Mouse (Mus musculus): Measurements from ENCODE around the gene Upk3a. TPM values are rescaled to one million over a fixed set of nuclear protein-coding genes. Genes with fewer than 3 reads are reported as not detected.

The Upk3a gene
- polyA plus RNA-seq, 1 experiment from 2014 or later: 104 TPM

- Histone ChIP-seq H3K4me2 (ENCODE audit: low read length) (no peak overlapping the region), H3K27ac (no peak overlapping the region), H3K4me3 (replicated peaks; ENCODE audit: low read depth, low read length) (no peak overlapping the region), H3K27me3 (ENCODE audit: insufficient read depth, low read length) (no peaks in the 10 kb centered on the region), H3K36me3 (ENCODE audit: insufficient read depth, low read length) (peaks cover 30% of the 10 kb centered on the region), H3K4me1 (replicated peaks; ENCODE audit: insufficient read depth, low read length) (no peaks in the 10 kb centered on the region), H3K9me3 (replicated peaks; ENCODE audit: low read length) (no peaks in the 10 kb centered on the region), H3K9ac (ENCODE audit: low read depth, low read length) (no peak overlapping the region)
- ATAC-seq (replicated peaks; ENCODE audit: low FRiP score, low read depth) (no peak), DNase-seq (ENCODE audit: low spot score) (no peak)
- WGBS: 86% methylated on average over 4 of the region's 4 CpGs
- TF ChIP-seq CTCF (IDR thresholded peaks at IDR 0.05; ENCODE audit: low read depth): no peak
These were observed 38.2 kb downstream of the Upk3a start for GRCm38 (mm10) chr15:85055186-85055585.

GRCm38 (mm10) chr15:85063421-85063820, 46.5 kb downstream of the Upk3a start:
- Histone ChIP-seq H3K9ac (ENCODE audit: low read depth, low read length) (no peak overlapping the region), H3K36me3 (ENCODE audit: insufficient read depth, low read length) (peaks cover 14% of the 10 kb centered on the region; the same call in 1 of the 2 replicates), H3K4me3 (replicated peaks; ENCODE audit: low read depth, low read length) (no peak overlapping the region), H3K4me2 (ENCODE audit: low read length) (no peak overlapping the region), H3K27me3 (ENCODE audit: insufficient read depth, low read length) (no peaks in the 10 kb centered on the region), H3K9me3 (replicated peaks; ENCODE audit: low read length) (no peaks in the 10 kb centered on the region), H3K4me1 (replicated peaks; ENCODE audit: insufficient read depth, low read length) (no peaks in the 10 kb centered on the region), H3K27ac (no peak overlapping the region)
- ATAC-seq (replicated peaks; ENCODE audit: low FRiP score, low read depth) (no peak), DNase-seq (ENCODE audit: low spot score) (no peak)
- TF ChIP-seq CTCF (IDR thresholded peaks at IDR 0.05; ENCODE audit: low read depth): no peak
- WGBS: 95% methylated on average over 2 of the region's 2 CpGs

- Histone ChIP-seq H3K9me3 (replicated peaks; ENCODE audit: low read length) (no peaks in the 10 kb centered on the region), H3K27ac (no peak overlapping the region), H3K4me1 (replicated peaks; ENCODE audit: insufficient read depth, low read length) (no peaks in the 10 kb centered on the region), H3K4me2 (ENCODE audit: low read length) (no peak overlapping the region), H3K9ac (ENCODE audit: low read depth, low read length) (no peak overlapping the region), H3K4me3 (replicated peaks; ENCODE audit: low read depth, low read length) (no peak overlapping the region), H3K36me3 (ENCODE audit: insufficient read depth, low read length) (no peaks in the 10 kb centered on the region), H3K27me3 (ENCODE audit: insufficient read depth, low read length) (no peaks in the 10 kb centered on the region)
- TF ChIP-seq CTCF (IDR thresholded peaks at IDR 0.05; ENCODE audit: low read depth): peak; percentile 89
- DNase-seq (ENCODE audit: low spot score): peak; percentile 80
- no peak for ATAC-seq (replicated peaks; ENCODE audit: low FRiP score, low read depth)
- 38% methylated on average over 2 of the region's 2 CpGs for WGBS
These were observed 53.6 kb downstream of the Upk3a start for GRCm38 (mm10) chr15:85070561-85070960.

Other genes with a start within 250 kb of the Upk3a start
- 0.15 and 0.24 TPM in 2 replicates for gene Phf21b, start 161.1 kb upstream of the Upk3a start, polyA plus RNA-seq (2015; fragmentation: Nextera tagmentation; extraction: Ambion mirVana)
- gene Gm29666, start 97.1 kb upstream of the Upk3a start, polyA plus RNA-seq (2015; fragmentation: Nextera tagmentation; extraction: Ambion mirVana): 0.25 and 0.26 TPM in 2 replicates
- 22.4 and 26.3 TPM in 2 replicates for gene Nup50, start 93.7 kb upstream of the Upk3a start, polyA plus RNA-seq (2015; fragmentation: Nextera tagmentation; extraction: Ambion mirVana)
- 5.8 and 10.0 TPM in 2 replicates for gene 5031439G07Rik, start 28.6 kb upstream of the Upk3a start, polyA plus RNA-seq (2015; fragmentation: Nextera tagmentation; extraction: Ambion mirVana)
- gene Fam118a, start 11.8 kb downstream of the Upk3a start, polyA plus RNA-seq (2015; fragmentation: Nextera tagmentation; extraction: Ambion mirVana): 18.4 and 18.8 TPM in 2 replicates
- 0.15 and 0.29 TPM in 2 replicates for gene Smc1b, start 114.8 kb downstream of the Upk3a start, polyA plus RNA-seq (2015; fragmentation: Nextera tagmentation; extraction: Ambion mirVana)
- gene Ribc2, start 114.9 kb downstream of the Upk3a start, polyA plus RNA-seq (2015; fragmentation: Nextera tagmentation; extraction: Ambion mirVana): 0.41 and 0.61 TPM in 2 replicates
- gene Fbln1, start 188.8 kb downstream of the Upk3a start, polyA plus RNA-seq (2015; fragmentation: Nextera tagmentation; extraction: Ambion mirVana): 114 and 118 TPM in 2 replicates

Data from kidney, postnatal 0 days (tissue).